Mouse (Mus musculus) cortical plate, adult 2 months (tissue): ENCODE results near the gene Gstm2.

Source experiments
- CTCF ChIP-seq: fragments of 200-500 bp; IDR thresholded peaks from 2 replicates; pipeline ENCODE4 v1.5.1; 2011; ENCODE audit warnings: mild to moderate bottlenecking, control low read depth, low read length; ENCODE audit not compliant: insufficient read depth; ENCODE audit errors: extremely low read depth
- POLR2A ChIP-seq: fragments of 200-500 bp; IDR thresholded peaks from 2 replicates; pipeline ENCODE4 v1.6.1; 2011; ENCODE audit warnings: mild to moderate bottlenecking, low read length, control low read depth; ENCODE audit not compliant: insufficient read depth; ENCODE audit errors: extremely low read depth

DNA sequence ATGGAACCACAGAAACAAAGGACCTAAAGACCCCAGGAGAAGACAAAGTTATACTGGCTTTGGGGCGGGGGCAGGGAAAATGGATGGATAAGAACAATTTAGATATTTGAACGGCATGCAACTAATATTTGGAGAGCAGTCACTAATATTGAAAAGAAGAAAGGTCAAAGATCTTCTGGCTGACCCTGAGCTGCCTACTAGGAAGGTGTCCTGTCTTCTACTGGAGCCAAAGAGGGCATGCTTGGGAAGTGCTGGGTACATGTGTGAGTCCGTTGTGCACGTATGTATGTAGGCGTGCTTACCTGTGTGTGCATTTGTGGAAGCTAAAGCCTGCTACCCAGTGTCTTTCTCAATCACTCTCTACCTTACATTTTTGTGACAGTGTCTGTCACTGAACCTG lies 19.6 kb downstream of the Gstm2 start:
- TF ChIP-seq CTCF (no peak), POLR2A (no peak)
